ENCODE assay signal across 7 mouse cellular contexts in genomic region chr1:182959811-182960455, GRCm38 (mm10). TPM values are rescaled to one million over a fixed set of nuclear protein-coding genes. Genes with fewer than 3 reads are reported as not detected.
A peak's percentile ranks its signal among the peaks of the same experiment; 100 is the strongest.
DNase-seq lines count a peak whose midpoint lies in the region; ATAC-seq and TF ChIP-seq lines count a peak whose summit lies in the region.

No protein-coding gene starts in this region.

- peak; percentile 99 for TF ChIP-seq CTCF in small intestine, adult 2 months (IDR thresholded peaks at IDR 0.05; ENCODE audit: extremely low read depth, insufficient read length, insufficient replicate concordance, low read depth, low read length)

- H3K27me3 ChIP-seq in embryonic facial prominence, embryonic 11.5 days (ENCODE audit: control insufficient read depth, insufficient read depth, low read length) = no peaks in the 10 kb centered on the region; the same call in 1 of the 2 replicates
- H3K27me3 ChIP-seq in limb, embryonic 11.5 days (ENCODE audit: control insufficient read depth, insufficient read depth, low read length) = no peaks in the 10 kb centered on the region
- H3K27me3 ChIP-seq in midbrain, embryonic 13.5 days = peaks cover 33% of the 10 kb centered on the region
- no peaks in the 10 kb centered on the region for H3K27me3 ChIP-seq in small intestine, adult 2 months (ENCODE audit: control insufficient read depth, insufficient read depth, low read length)

- no peak overlapping the region for H3K27ac ChIP-seq in embryonic facial prominence, embryonic 11.5 days (replicated peaks; ENCODE audit: low read depth, low read length)
- H3K27ac ChIP-seq in limb, embryonic 11.5 days (replicated peaks; ENCODE audit: low read depth, low read length) = no peak overlapping the region
- H3K27ac ChIP-seq in midbrain, embryonic 13.5 days = peak overlapping the region; percentile 59
- 0 out of 2 replicates have a peak overlapping the region, but pooled peaks have one; percentile 8 for H3K27ac ChIP-seq in small intestine, adult 2 months (ENCODE audit: insufficient read depth, low read depth, low read length)

- under 1% methylated on average over 20 of the region's 20 CpGs for WGBS in embryonic facial prominence, embryonic 11.5 days
- under 1% methylated on average over 20 of the region's 20 CpGs for whole genome bisulfite sequencing in limb, embryonic 11.5 days
- WGBS in midbrain, embryonic 13.5 days = under 1% methylated on average over 20 of the region's 20 CpGs
- WGBS in small intestine, adult 2 months = under 1% methylated on average over 20 of the region's 20 CpGs

- TF ChIP-seq POLR2A in small intestine, adult 2 months (IDR thresholded peaks at IDR 0.05; ENCODE audit: low read depth, low read length) = no peak; the same call in 1 of the 2 replicates

- H3K36me3 ChIP-seq in embryonic facial prominence, embryonic 11.5 days (replicated peaks; ENCODE audit: control insufficient read depth, insufficient read depth, low read depth, low read length) = no peaks in the 10 kb centered on the region
- no peaks in the 10 kb centered on the region for H3K36me3 ChIP-seq in limb, embryonic 11.5 days (ENCODE audit: control insufficient read depth, insufficient read depth, low read length)
- no peaks in the 10 kb centered on the region for H3K36me3 ChIP-seq in midbrain, embryonic 13.5 days
- no peaks in the 10 kb centered on the region for H3K36me3 ChIP-seq in small intestine, adult 2 months (ENCODE audit: control insufficient read depth, insufficient read depth, low read length)

- DNase-seq in adrenal gland, postnatal 25 days = peak; percentile 93
- DNase-seq in embryonic facial prominence, embryonic 11.5 days (ENCODE audit: low spot score) = peak; percentile 92
- DNase-seq in heart, adult 18-20 months = peak; percentile 86 to 90
- DNase-seq in kidney, adult 18-20 months = peak; percentile 86
- peak; percentile 92 for DNase-seq in limb, embryonic 11.5 days (ENCODE audit: low spot score)

- H3K4me1 ChIP-seq in embryonic facial prominence, embryonic 11.5 days (ENCODE audit: control insufficient read depth, insufficient read depth, low read length) = no peaks in the 10 kb centered on the region
- no peaks in the 10 kb centered on the region for H3K4me1 ChIP-seq in limb, embryonic 11.5 days (ENCODE audit: control insufficient read depth, insufficient read depth, low read length)
- H3K4me1 ChIP-seq in midbrain, embryonic 13.5 days (replicated peaks) = peaks cover 42% of the 10 kb centered on the region
- H3K4me1 ChIP-seq in small intestine, adult 2 months (ENCODE audit: control insufficient read depth, insufficient read depth, insufficient read length, low read length) = peaks cover 8% of the 10 kb centered on the region; the same call in 1 of the 2 replicates

- H3K4me2 ChIP-seq in embryonic facial prominence, embryonic 11.5 days (ENCODE audit: low read depth, low read length) = peak overlapping the region; percentile 79
- peak overlapping the region; percentile 67 for H3K4me2 ChIP-seq in limb, embryonic 11.5 days (ENCODE audit: low read depth, severe bottlenecking)
- H3K4me2 ChIP-seq in midbrain, embryonic 13.5 days (replicated peaks) = peak overlapping the region; percentile 64

- H3K4me3 ChIP-seq in embryonic facial prominence, embryonic 11.5 days (ENCODE audit: low read depth, low read length) = peak overlapping the region; percentile 33
- H3K4me3 ChIP-seq in limb, embryonic 11.5 days (ENCODE audit: low read depth, low read length) = peak overlapping the region; percentile 33
- peak overlapping the region; percentile 40 for H3K4me3 ChIP-seq in midbrain, embryonic 13.5 days (replicated peaks)
- peak overlapping the region; percentile 54 for H3K4me3 ChIP-seq in small intestine, adult 2 months (ENCODE audit: low read depth, low read length)

- H3K9ac ChIP-seq in embryonic facial prominence, embryonic 11.5 days (replicated peaks; ENCODE audit: low read length) = 0 out of 2 replicates have a peak overlapping the region, but pooled peaks have one; percentile 5
- peak overlapping the region; percentile 32; the same call in 1 of the 2 replicates for H3K9ac ChIP-seq in limb, embryonic 11.5 days (ENCODE audit: low read length)
- peak overlapping the region; percentile 56 for H3K9ac ChIP-seq in midbrain, embryonic 13.5 days (replicated peaks)

- no peaks in the 10 kb centered on the region for H3K9me3 ChIP-seq in embryonic facial prominence, embryonic 11.5 days (replicated peaks; ENCODE audit: control insufficient read depth, low read length)
- H3K9me3 ChIP-seq in limb, embryonic 11.5 days (ENCODE audit: control insufficient read depth, low read length) = no peaks in the 10 kb centered on the region
- H3K9me3 ChIP-seq in midbrain, embryonic 13.5 days = no peaks in the 10 kb centered on the region

- peak; percentile 60; the same call in 1 of the 2 replicates for ATAC-seq in embryonic facial prominence, embryonic 11.5 days (replicated peaks; ENCODE audit: insufficient number of reproducible peaks, low FRiP score, low TSS enrichment, low read depth)
- ATAC-seq in limb, embryonic 11.5 days (ENCODE audit: insufficient number of reproducible peaks, low FRiP score, low TSS enrichment, low read depth) = peak; percentile 78
- ATAC-seq in midbrain, embryonic 13.5 days = peak; percentile 77

RNA-seq across cellular contexts. Expression of gene Tlr5, which starts 5.3 kb away (rescaled TPM):
- 0.85 and 0.86 TPM in 2 replicates for total RNA-seq in adrenal gland, postnatal 25 days (2021)
- 0.59 and 1.0 TPM in 2 replicates for polyA plus RNA-seq in embryonic facial prominence, embryonic 11.5 days (2014; fragmentation: Nextera tagmentation; extraction: Ambion mirVana)
- 1 to 10 TPM; 1.0 to 1.8 TPM for total RNA-seq in heart, adult 18-20 months (2021)
- 0.67 and 0.92 TPM in 2 replicates for polyA plus RNA-seq in limb, embryonic 11.5 days (2014; fragmentation: Nextera tagmentation; extraction: Ambion mirVana)
- polyA plus RNA-seq in midbrain, embryonic 13.5 days (2015; fragmentation: Nextera tagmentation; extraction: Ambion mirVana) = 0.30 and 0.39 TPM in 2 replicates
- 0.46 and 0.49 TPM in 2 replicates for polyA plus RNA-seq in small intestine, adult 2 months (2012; rRNA removed)

Comparison
In these comparisons a context has a peak if more than half of its experiments do, and no peak if none do; other contexts are left out.
1. H3K27ac ChIP-seq: peak in midbrain, embryonic 13.5 days (single experiment) and small intestine, adult 2 months (single experiment); none in embryonic facial prominence, embryonic 11.5 days (single experiment) and limb, embryonic 11.5 days (single experiment).
2. H3K9ac ChIP-seq: peak in every context shown above with its lines; median percentile 56 in midbrain, embryonic 13.5 days; 32 in limb, embryonic 11.5 days; 5 in embryonic facial prominence, embryonic 11.5 days.
3. Peak in every context shown above with its lines, with median percentiles within 50 percentile points of each other: DNase-seq, ATAC-seq, H3K4me2 ChIP-seq and H3K4me3 ChIP-seq.